Mouse (Mus musculus): ENCODE data around the gene Drg2. TPM values are rescaled to one million over a fixed set of nuclear protein-coding genes. Genes with fewer than 3 reads are reported as not detected.

Gene Drg2
- polyA plus RNA-seq (2015; fragmentation: Nextera tagmentation; extraction: Ambion mirVana), result 93.5 and 98.1 TPM in 2 replicates

DNA sequence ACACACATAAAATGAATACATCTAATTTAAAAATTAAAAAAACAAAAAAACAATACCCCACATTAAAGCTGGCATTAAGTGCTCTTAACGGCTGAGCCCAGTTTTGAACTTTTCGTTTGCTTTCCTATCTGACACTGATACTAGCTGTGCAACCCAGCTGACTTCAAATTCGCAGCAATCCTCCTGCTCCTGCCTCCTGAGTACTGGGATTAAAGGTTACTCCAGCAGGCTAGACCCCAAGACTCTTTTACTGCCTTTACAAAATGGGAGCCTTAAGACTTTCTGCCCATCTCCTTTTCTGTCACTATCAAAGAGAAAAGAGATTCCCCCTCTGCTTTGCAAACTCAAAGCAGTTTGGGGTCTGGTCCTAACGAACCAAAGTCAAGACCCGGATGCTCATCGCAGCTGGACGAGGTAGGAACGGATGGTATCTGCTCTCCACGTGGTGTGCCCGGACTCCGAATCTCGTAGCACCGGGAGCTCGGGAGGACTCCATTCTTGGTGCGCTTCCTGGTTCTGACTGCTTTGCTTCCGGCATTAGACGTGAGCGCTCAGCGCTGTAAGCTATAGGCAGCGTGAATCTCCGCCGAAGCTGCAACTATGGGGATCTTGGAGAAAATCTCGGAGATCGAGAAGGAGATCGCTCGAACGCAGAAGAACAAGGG, at the start of gene Drg2:
Drg2 (plus strand) TSS at position 512 of the 665 bp plus-strand sequence.
- H3K9ac ChIP-seq (ENCODE audit: low read length), result peak within 1 kb of the TSS; percentile 85
- H3K36me3 ChIP-seq (ENCODE audit: control insufficient read depth, insufficient read depth, low read length), result peaks cover 10% of the 10 kb centered on the region
- peak within 1 kb of the TSS; percentile 85 for H3K4me3 ChIP-seq (ENCODE audit: low read length)
- WGBS, result 4% methylated on average over 27 of the region's 27 CpGs
- H3K4me1 ChIP-seq (replicated peaks; ENCODE audit: control insufficient read depth, insufficient read depth, low read length), result peaks cover 8% of the 10 kb centered on the region
- H3K27me3 ChIP-seq (ENCODE audit: control insufficient read depth, insufficient read depth, low read depth, low read length), result no peaks in the 10 kb centered on the region
- H3K9me3 ChIP-seq (ENCODE audit: control insufficient read depth, low read length), result no peaks in the 10 kb centered on the region
- peak within 1 kb of the TSS; percentile 63 for H3K27ac ChIP-seq (ENCODE audit: low read length)
- peak within 1 kb of the TSS; percentile 87 for H3K4me2 ChIP-seq (ENCODE audit: low read depth, low read length)
- ATAC-seq (ENCODE audit: low read depth), result peak; percentile 92

DNA sequence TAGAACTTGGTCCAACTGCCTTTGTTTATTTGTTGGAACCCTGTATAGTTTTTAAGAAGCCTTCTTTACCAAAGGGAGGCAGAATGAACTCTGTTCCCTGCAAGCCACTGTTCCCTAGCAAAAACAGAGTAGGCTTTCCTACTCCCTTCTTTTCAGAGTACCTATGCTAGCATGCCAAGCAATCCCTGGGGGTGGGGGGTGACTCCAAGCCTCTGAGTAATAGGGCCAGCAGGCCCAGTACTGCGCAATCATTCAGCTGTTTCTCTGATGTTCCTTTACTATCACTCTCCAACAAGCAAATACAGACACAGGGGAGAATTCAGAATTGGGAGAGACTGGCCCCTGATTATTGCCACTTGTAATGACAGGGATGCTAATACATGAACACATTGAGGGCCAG, 47.8 kb upstream of the Drg2 start:
- 97% methylated on average over 1 of the region's 1 CpGs for WGBS
- Histone ChIP-seq H3K4me2 (ENCODE audit: low read depth, low read length) (no peak overlapping the region), H3K9me3 (ENCODE audit: control insufficient read depth, low read length) (no peaks in the 10 kb centered on the region), H3K27me3 (ENCODE audit: control insufficient read depth, insufficient read depth, low read depth, low read length) (no peaks in the 10 kb centered on the region), H3K36me3 (ENCODE audit: control insufficient read depth, insufficient read depth, low read length) (peaks cover 22% of the 10 kb centered on the region), H3K9ac (ENCODE audit: low read length) (no peak overlapping the region), H3K4me3 (ENCODE audit: low read length) (no peak overlapping the region), H3K4me1 (replicated peaks; ENCODE audit: control insufficient read depth, insufficient read depth, low read length) (no peaks in the 10 kb centered on the region), H3K27ac (ENCODE audit: low read length) (no peak overlapping the region)
- ATAC-seq (ENCODE audit: low read depth), result no peak

- Histone ChIP-seq H3K9me3 (ENCODE audit: control insufficient read depth, low read length) (no peaks in the 10 kb centered on the region), H3K27ac (ENCODE audit: low read length) (no peak overlapping the region), H3K4me1 (replicated peaks; ENCODE audit: control insufficient read depth, insufficient read depth, low read length) (peaks cover 8% of the 10 kb centered on the region), H3K4me3 (ENCODE audit: low read length) (no peak overlapping the region), H3K36me3 (ENCODE audit: control insufficient read depth, insufficient read depth, low read length) (peaks cover 9% of the 10 kb centered on the region; the same call in 1 of the 2 replicates), H3K9ac (ENCODE audit: low read length) (no peak overlapping the region), H3K4me2 (ENCODE audit: low read depth, low read length) (no peak overlapping the region), H3K27me3 (ENCODE audit: control insufficient read depth, insufficient read depth, low read depth, low read length) (no peaks in the 10 kb centered on the region)
- no peak for ATAC-seq (ENCODE audit: low read depth)
- WGBS, result 6% methylated on average over 3 of the region's 3 CpGs
Observed at GRCm38 (mm10) chr11:60412173-60412572, 42.2 kb upstream of the Drg2 start.

GRCm38 (mm10) chr11:60412921-60413320, 41.5 kb upstream of the Drg2 start:
- peaks cover 8% of the 10 kb centered on the region for H3K4me1 ChIP-seq (replicated peaks; ENCODE audit: control insufficient read depth, insufficient read depth, low read length)
- no peak overlapping the region for H3K27ac ChIP-seq (ENCODE audit: low read length)
- WGBS, result 84% methylated on average over 2 of the region's 2 CpGs
- no peak for ATAC-seq (ENCODE audit: low read depth)
- no peak overlapping the region for H3K4me2 ChIP-seq (ENCODE audit: low read depth, low read length)
- H3K9me3 ChIP-seq (ENCODE audit: control insufficient read depth, low read length), result no peaks in the 10 kb centered on the region
- no peak overlapping the region for H3K9ac ChIP-seq (ENCODE audit: low read length)
- no peaks in the 10 kb centered on the region for H3K27me3 ChIP-seq (ENCODE audit: control insufficient read depth, insufficient read depth, low read depth, low read length)
- no peak overlapping the region for H3K4me3 ChIP-seq (ENCODE audit: low read length)
- peaks cover 6% of the 10 kb centered on the region; the same call in 1 of the 2 replicates for H3K36me3 ChIP-seq (ENCODE audit: control insufficient read depth, insufficient read depth, low read length)

- Histone ChIP-seq H3K4me2 (ENCODE audit: low read depth, low read length) (peak overlapping the region; percentile 82), H3K4me3 (ENCODE audit: low read length) (peak overlapping the region; percentile 64), H3K9me3 (ENCODE audit: control insufficient read depth, low read length) (no peaks in the 10 kb centered on the region), H3K27ac (ENCODE audit: low read length) (peak overlapping the region; percentile 51; the same call in 1 of the 2 replicates), H3K9ac (ENCODE audit: low read length) (peak overlapping the region; percentile 73), H3K36me3 (ENCODE audit: control insufficient read depth, insufficient read depth, low read length) (no peaks in the 10 kb centered on the region), H3K4me1 (replicated peaks; ENCODE audit: control insufficient read depth, insufficient read depth, low read length) (peaks cover 18% of the 10 kb centered on the region), H3K27me3 (ENCODE audit: control insufficient read depth, insufficient read depth, low read depth, low read length) (no peaks in the 10 kb centered on the region)
- under 1% methylated on average over 21 of the region's 21 CpGs for WGBS
- peak; percentile 40 for ATAC-seq (ENCODE audit: low read depth)
Observed at GRCm38 (mm10) chr11:60416590-60416962, 37.8 kb upstream of the Drg2 start.

- Histone ChIP-seq H3K9ac (ENCODE audit: low read length) (peak within 1 kb of the TSS; percentile 98), H3K4me2 (ENCODE audit: low read depth, low read length) (peak within 1 kb of the TSS; percentile 82), H3K36me3 (ENCODE audit: control insufficient read depth, insufficient read depth, low read length) (no peaks in the 10 kb centered on the region), H3K27me3 (ENCODE audit: control insufficient read depth, insufficient read depth, low read depth, low read length) (no peaks in the 10 kb centered on the region), H3K9me3 (ENCODE audit: control insufficient read depth, low read length) (no peaks in the 10 kb centered on the region), H3K4me3 (ENCODE audit: low read length) (peak within 1 kb of the TSS; percentile 64), H3K4me1 (replicated peaks; ENCODE audit: control insufficient read depth, insufficient read depth, low read length) (peaks cover 18% of the 10 kb centered on the region), H3K27ac (ENCODE audit: low read length) (peak within 1 kb of the TSS; percentile 82)
- 0% methylated on average over 45 of the region's 81 CpGs for WGBS
- ATAC-seq (ENCODE audit: low read depth), result peak; percentile 97
Observed at GRCm38 (mm10) chr11:60416963-60417716, 37.3 kb upstream of the Drg2 start, which contains the start of gene Gid4. Gene Gid4, plus strand, starts transcription at chr11:60417145.

DNA sequence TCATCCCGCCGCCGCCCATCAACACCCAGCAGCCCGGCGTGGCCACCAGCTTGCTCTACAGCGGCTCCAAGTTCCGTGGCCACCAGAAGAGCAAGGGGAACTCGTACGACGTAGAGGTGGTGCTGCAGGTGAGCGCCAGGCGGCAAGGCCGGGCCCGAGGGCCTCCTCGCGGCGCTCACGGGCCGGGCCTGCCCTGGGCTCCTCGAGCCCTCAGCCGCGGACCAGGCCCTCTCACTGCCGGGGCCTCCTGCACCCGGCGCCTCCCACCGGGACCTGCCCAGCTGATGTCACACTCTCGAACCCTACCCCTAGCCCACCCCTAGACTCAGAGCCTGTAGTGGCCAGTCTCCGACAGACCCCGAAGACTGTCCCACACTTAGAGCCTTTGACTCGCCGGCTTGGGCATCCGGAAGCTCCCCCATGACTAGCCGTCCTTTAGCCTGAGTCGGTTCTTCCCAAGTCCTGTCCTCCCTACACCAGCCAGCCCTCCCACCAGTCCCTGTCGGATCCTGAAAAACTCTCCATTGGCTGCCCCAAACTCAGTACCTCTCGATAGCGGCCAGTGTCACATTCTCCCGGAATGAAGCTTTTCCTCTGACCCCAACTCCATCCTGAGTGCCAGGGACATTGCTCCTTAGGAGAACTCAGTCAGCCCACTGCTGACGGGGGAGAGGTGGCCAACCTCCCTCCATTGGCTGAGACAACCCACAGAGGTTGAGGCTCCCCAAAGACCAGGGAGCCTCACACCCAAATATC, 36.5 kb upstream of the Drg2 start, which contains the start of gene Atpaf2:
Atpaf2 (minus strand) TSS at position 741 of the 756 bp plus-strand sequence.
- H3K9me3 ChIP-seq (ENCODE audit: control insufficient read depth, low read length), result no peaks in the 10 kb centered on the region
- no peaks in the 10 kb centered on the region for H3K27me3 ChIP-seq (ENCODE audit: control insufficient read depth, insufficient read depth, low read depth, low read length)
- peak within 1 kb of the TSS; percentile 72 for H3K4me2 ChIP-seq (ENCODE audit: low read depth, low read length)
- H3K9ac ChIP-seq (ENCODE audit: low read length), result peak within 1 kb of the TSS; percentile 98
- H3K4me3 ChIP-seq (ENCODE audit: low read length), result peak within 1 kb of the TSS; percentile 64
- ATAC-seq (ENCODE audit: low read depth), result peak; percentile 23
- peaks cover 18% of the 10 kb centered on the region for H3K4me1 ChIP-seq (replicated peaks; ENCODE audit: control insufficient read depth, insufficient read depth, low read length)
- H3K27ac ChIP-seq (ENCODE audit: low read length), result peak within 1 kb of the TSS; percentile 82
- no peaks in the 10 kb centered on the region for H3K36me3 ChIP-seq (ENCODE audit: control insufficient read depth, insufficient read depth, low read length)
- WGBS, result under 1% methylated on average over 35 of the region's 39 CpGs

- Histone ChIP-seq H3K4me3 (ENCODE audit: low read length) (peak overlapping the region; percentile 64), H3K27ac (ENCODE audit: low read length) (no peak overlapping the region), H3K9me3 (ENCODE audit: control insufficient read depth, low read length) (no peaks in the 10 kb centered on the region), H3K4me2 (ENCODE audit: low read depth, low read length) (peak overlapping the region; percentile 72), H3K36me3 (ENCODE audit: control insufficient read depth, insufficient read depth, low read length) (no peaks in the 10 kb centered on the region), H3K4me1 (replicated peaks; ENCODE audit: control insufficient read depth, insufficient read depth, low read length) (peaks cover 18% of the 10 kb centered on the region), H3K9ac (ENCODE audit: low read length) (peak overlapping the region; percentile 98), H3K27me3 (ENCODE audit: control insufficient read depth, insufficient read depth, low read depth, low read length) (no peaks in the 10 kb centered on the region)
- ATAC-seq (ENCODE audit: low read depth), result no peak
- 3% methylated on average over 6 of the region's 6 CpGs for WGBS
Observed at GRCm38 (mm10) chr11:60418473-60418803, 36.0 kb upstream of the Drg2 start.

Measured in lung, embryonic 16.5 days (tissue).